Mouse (Mus musculus) kidney, postnatal 0 days (tissue): Measurements from ENCODE around the gene Ggt1. TPM values are rescaled to one million over a fixed set of nuclear protein-coding genes. Genes with fewer than 3 reads are reported as not detected.
A peak's percentile ranks its signal among the peaks of the same experiment; 100 is the strongest.

Experiments used
- ATAC-seq: fragments of 200-750 bp; cut with Nextera tagmentation; replicated peaks from 2 replicates; pipeline ENCODE4 v1.8.0; 2017; ENCODE audit warnings: low read depth, moderate number of reproducible peaks, moderate TSS enrichment, moderate library complexity; ENCODE audit not compliant: low FRiP score
- DNase-seq: peaks from one replicate; pipeline ENCODE4 v3.0.0-alpha.2; 2016; ENCODE audit warnings: low spot score
- H3K27ac ChIP-seq: fragments of 300-500 bp; sonication (generic); 2 replicates; pipeline ENCODE4 v1.5.1; 2014; ENCODE audit warnings: mild to moderate bottlenecking
- H3K27me3 ChIP-seq: fragments of 300-500 bp; sonication (generic); 2 replicates; pipeline ENCODE4 v1.6.1; 2014; ENCODE audit warnings: low read length, mixed read lengths; ENCODE audit not compliant: insufficient read depth
- H3K36me3 ChIP-seq: fragments of 300-500 bp; sonication (generic); 2 replicates; pipeline ENCODE4 v1.6.1; 2014; ENCODE audit warnings: low read length, mixed read lengths; ENCODE audit not compliant: insufficient read depth
- H3K4me1 ChIP-seq: fragments of 300-500 bp; sonication (generic); replicated peaks from 2 replicates; pipeline ENCODE4 v1.6.1; 2014; ENCODE audit warnings: antibody characterized with exemption, low read length, mixed read lengths; ENCODE audit not compliant: insufficient read depth
- H3K4me2 ChIP-seq: fragments of 300-500 bp; sonication (generic); 2 replicates; pipeline ENCODE4 v1.6.1; 2014; ENCODE audit warnings: mild to moderate bottlenecking, low read length, moderate library complexity, mixed read lengths
- H3K4me3 ChIP-seq: fragments of 300-500 bp; sonication (generic); replicated peaks from 2 replicates; pipeline ENCODE4 v1.5.1; 2014; ENCODE audit warnings: low read depth, low read length
- H3K9ac ChIP-seq: fragments of 300-500 bp; sonication (generic); 2 replicates; pipeline ENCODE4 v1.6.1; 2014; ENCODE audit warnings: low read depth, low read length
- H3K9me3 ChIP-seq: fragments of 300-500 bp; sonication (generic); replicated peaks from 2 replicates; pipeline ENCODE4 v1.6.1; 2016; ENCODE audit warnings: low read length, inconsistent platforms, mixed read lengths
- CTCF ChIP-seq: IDR thresholded peaks from 2 replicates; pipeline ENCODE4 v1.5.1; 2016; ENCODE audit warnings: antibody characterized with exemption, low read depth, mild to moderate bottlenecking, moderate library complexity
- WGBS: fragments of 180-500 bp; shearing (Covaris S2); extraction: QIAGEN DNeasy Blood & Tissue Kit; methylation state at CpG from one replicate; pipeline ENCODE4 v1.1.7; 2014; 5-methylcytosine and 5-hydroxymethylcytosine counted together
- polyA plus RNA-seq: library from polyadenylated mRNA; unstranded; fragments of >200 nt; fragmentation: Nextera tagmentation; extraction: Ambion mirVana; gene quantifications from 2 replicates; pipeline ENCODE4 v1.2.1, GENCODE M21; 2015

Ggt1 gene
- polyA plus RNA-seq, 1 experiment from 2014 or later: 317 TPM

GRCm38 (mm10) chr10:75595981-75596380, 34.6 kb downstream of the Ggt1 start:
- Histone ChIP-seq H3K36me3 (no peaks in the 10 kb centered on the region), H3K9me3 (no peaks in the 10 kb centered on the region), H3K27ac (no peak overlapping the region), H3K4me2 (no peak overlapping the region), H3K4me3 (no peak overlapping the region), H3K4me1 (peaks cover 9% of the 10 kb centered on the region; the same call in 1 of the 2 replicates), H3K9ac (no peak overlapping the region), H3K27me3 (no peaks in the 10 kb centered on the region)
- TF ChIP-seq CTCF: no peak
- 68% methylated on average over 8 of the region's 8 CpGs for WGBS
- DNase-seq (no peak), ATAC-seq (no peak)

GRCm38 (mm10) chr10:75600189-75600730, 38.9 kb downstream of the Ggt1 start:
- Histone ChIP-seq H3K36me3 (no peaks in the 10 kb centered on the region), H3K27ac (no peak overlapping the region), H3K4me1 (no peaks in the 10 kb centered on the region), H3K4me2 (no peak overlapping the region), H3K9me3 (no peaks in the 10 kb centered on the region), H3K4me3 (no peak overlapping the region), H3K9ac (no peak overlapping the region), H3K27me3 (no peaks in the 10 kb centered on the region)
- DNase-seq (no peak), ATAC-seq (no peak)
- WGBS: 86% methylated on average over 7 of the region's 7 CpGs
- no peak for TF ChIP-seq CTCF

GRCm38 (mm10) chr10:75605162-75605846, 43.9 kb downstream of the Ggt1 start:
- H3K9me3 ChIP-seq: no peaks in the 10 kb centered on the region
- H3K27me3 ChIP-seq: no peaks in the 10 kb centered on the region
- WGBS: 36% methylated on average over 11 of the region's 11 CpGs
- no peaks in the 10 kb centered on the region for H3K36me3 ChIP-seq
- ATAC-seq (no peak), DNase-seq (no peak)
- no peaks in the 10 kb centered on the region for H3K4me1 ChIP-seq
- H3K4me3 ChIP-seq: no peak overlapping the region
- no peak overlapping the region for H3K9ac ChIP-seq
- no peak overlapping the region for H3K27ac ChIP-seq
- H3K4me2 ChIP-seq: no peak overlapping the region
- TF ChIP-seq CTCF: peak; percentile 33; the same call in 1 of the 2 replicates

GRCm38 (mm10) chr10:75607253-75607652, 45.8 kb downstream of the Ggt1 start:
- DNase-seq (no peak), ATAC-seq (no peak)
- Histone ChIP-seq H3K9me3 (no peaks in the 10 kb centered on the region), H3K4me2 (no peak overlapping the region), H3K4me3 (no peak overlapping the region), H3K4me1 (no peaks in the 10 kb centered on the region), H3K27ac (no peak overlapping the region), H3K9ac (no peak overlapping the region), H3K36me3 (no peaks in the 10 kb centered on the region), H3K27me3 (no peaks in the 10 kb centered on the region)
- 90% methylated on average over 4 of the region's 4 CpGs for WGBS
- TF ChIP-seq CTCF: no peak

- DNase-seq: no peak
- Histone ChIP-seq H3K27ac (no peak overlapping the region), H3K4me2 (no peak overlapping the region), H3K4me1 (no peaks in the 10 kb centered on the region), H3K4me3 (no peak overlapping the region), H3K27me3 (no peaks in the 10 kb centered on the region), H3K9ac (no peak overlapping the region), H3K9me3 (no peaks in the 10 kb centered on the region), H3K36me3 (no peaks in the 10 kb centered on the region)
- ATAC-seq: no peak
- WGBS: 76% methylated on average over 11 of the region's 11 CpGs
- TF ChIP-seq CTCF: no peak
These were observed 47.6 kb downstream of the Ggt1 start for GRCm38 (mm10) chr10:75608975-75609374.

- no peak overlapping the region for H3K4me3 ChIP-seq
- H3K27me3 ChIP-seq: no peaks in the 10 kb centered on the region
- no peaks in the 10 kb centered on the region for H3K36me3 ChIP-seq
- DNase-seq: no peak
- H3K27ac ChIP-seq: no peak overlapping the region
- H3K4me1 ChIP-seq: no peaks in the 10 kb centered on the region
- no peak overlapping the region for H3K4me2 ChIP-seq
- TF ChIP-seq CTCF: no peak
- ATAC-seq: no peak
- H3K9me3 ChIP-seq: no peaks in the 10 kb centered on the region
- WGBS: 58% methylated on average over 7 of the region's 7 CpGs
- no peak overlapping the region for H3K9ac ChIP-seq
These were observed 49.1 kb downstream of the Ggt1 start for GRCm38 (mm10) chr10:75610486-75610885.
